Mouse (Mus musculus): Measurements from ENCODE around the gene Ripply1. TPM values are rescaled to one million over a fixed set of nuclear protein-coding genes. Genes with fewer than 3 reads are reported as not detected.

Ripply1 gene
- not detected in 2 replicates for polyA plus RNA-seq (2016; fragmentation: Nextera tagmentation; extraction: Ambion mirVana)

DNA sequence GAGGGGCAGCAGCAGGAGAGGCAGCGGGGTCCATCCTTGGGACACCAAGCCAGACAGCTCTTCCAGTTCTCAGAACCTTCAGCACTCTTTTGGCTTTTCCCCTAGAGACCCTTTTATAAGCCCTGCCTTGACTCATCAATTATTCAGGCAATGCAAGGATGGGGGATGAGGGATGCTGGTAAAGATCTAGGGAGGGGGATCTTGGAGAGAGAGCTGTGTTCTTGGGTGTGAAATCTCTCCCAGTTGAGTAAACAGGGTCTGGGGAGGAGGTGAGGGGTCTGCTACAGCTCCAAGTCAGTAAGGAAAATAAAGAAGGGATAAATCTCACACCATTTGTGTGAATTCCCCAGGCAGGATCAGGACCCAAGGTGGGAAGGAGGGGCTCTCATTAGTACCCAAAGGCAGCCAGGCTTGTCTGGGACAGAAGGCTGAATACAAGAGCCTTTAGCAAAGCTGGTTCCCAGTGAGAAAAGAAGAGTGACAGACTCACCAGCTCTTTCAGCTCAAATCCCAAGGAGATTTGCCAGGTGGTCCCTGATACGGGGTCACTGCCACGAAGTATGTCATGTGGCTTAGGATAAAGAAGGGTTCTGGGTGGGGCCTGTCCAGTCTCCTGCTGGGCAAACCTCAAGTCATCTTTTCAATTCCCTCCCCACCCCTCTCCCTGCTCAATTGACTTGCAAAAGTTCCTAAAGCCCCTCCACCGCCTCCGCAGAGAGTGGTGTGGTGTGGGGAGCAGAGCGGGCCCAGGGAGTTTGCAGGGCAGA, at the start of gene Ripply1:
Gene Ripply1 (minus strand): TSS at position 76 of the 767 bp plus-strand sequence.
- Histone ChIP-seq H3K4me1 (peaks cover 9% of the 10 kb centered on the region; the same call in 1 of the 2 replicates), H3K27ac (no peak within 1 kb of the TSS), H3K9me3 (no peaks in the 10 kb centered on the region), H3K4me3 (no peak within 1 kb of the TSS), H3K27me3 (ENCODE audit: insufficient read depth, poor library complexity, severe bottlenecking) (peaks cover 16% of the 10 kb centered on the region), H3K36me3 (no peaks in the 10 kb centered on the region)
- DNase-seq (ENCODE audit: low spot score) = no peak
- 44% methylated on average over 6 of the region's 6 CpGs for WGBS

DNA sequence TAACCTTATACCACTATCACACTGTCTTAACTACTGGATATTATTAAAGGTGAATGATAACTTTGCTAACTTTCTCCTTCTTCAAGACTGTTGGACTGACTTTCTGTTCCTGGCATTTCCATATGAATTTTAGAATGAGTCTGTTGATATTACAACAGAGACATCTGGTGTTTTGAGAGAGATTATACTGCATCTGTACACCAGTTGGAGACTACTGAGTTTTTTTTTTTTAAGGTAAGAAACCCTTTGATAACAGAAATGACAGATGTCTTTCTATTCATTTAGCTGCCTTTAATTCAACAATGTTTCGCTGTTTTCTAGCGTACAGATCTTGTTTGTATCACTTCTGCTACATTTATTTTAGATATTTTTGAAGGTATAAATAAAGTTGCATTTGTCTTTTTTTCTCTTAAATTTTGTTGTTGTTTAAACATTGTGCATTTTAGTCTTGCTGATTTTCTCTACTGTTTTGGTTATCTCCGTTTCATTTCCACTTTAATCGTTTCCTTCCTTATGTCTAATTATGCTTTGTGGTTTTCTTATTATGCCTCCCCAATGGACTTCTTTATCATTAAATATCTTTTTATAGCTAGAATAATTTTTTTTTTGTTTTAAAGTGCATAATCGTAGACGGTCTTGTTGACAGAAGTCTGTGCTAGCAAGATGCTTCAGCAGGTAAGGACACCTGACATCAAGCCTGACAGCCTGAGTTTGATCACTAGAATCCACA, 46.4 kb upstream of the Ripply1 start:
- no peaks in the 10 kb centered on the region for H3K27me3 ChIP-seq (ENCODE audit: insufficient read depth, poor library complexity, severe bottlenecking)
- no peak overlapping the region for H3K4me3 ChIP-seq
- H3K36me3 ChIP-seq = peaks cover 6% of the 10 kb centered on the region; the same call in 1 of the 2 replicates
- no peaks in the 10 kb centered on the region for H3K4me1 ChIP-seq
- H3K27ac ChIP-seq = no peak overlapping the region
- 92% methylated on average over 6 of the region's 6 CpGs for WGBS
- DNase-seq (ENCODE audit: low spot score) = no peak
- H3K9me3 ChIP-seq = no peaks in the 10 kb centered on the region

DNA sequence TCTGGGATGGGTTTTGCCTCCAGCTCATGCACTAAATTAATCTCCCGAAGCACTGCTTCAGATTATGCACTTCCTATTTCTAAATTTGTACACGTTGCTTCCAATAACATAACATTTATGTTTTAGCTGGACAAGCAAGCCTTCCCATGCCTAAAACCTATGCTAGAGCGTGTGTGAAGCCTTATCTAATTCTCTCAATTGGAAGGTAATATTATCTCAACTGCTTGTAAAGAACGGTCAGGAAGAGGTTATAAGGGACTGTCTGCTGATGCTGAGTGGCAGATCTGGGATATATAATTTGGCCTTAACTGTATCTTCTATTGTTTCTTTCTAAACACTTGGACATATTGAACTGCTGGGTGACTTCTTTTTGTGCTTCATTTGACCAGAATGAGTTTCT, 44.8 kb upstream of the Ripply1 start:
- Histone ChIP-seq H3K9me3 (no peaks in the 10 kb centered on the region), H3K4me3 (no peak overlapping the region), H3K27ac (no peak overlapping the region), H3K27me3 (ENCODE audit: insufficient read depth, poor library complexity, severe bottlenecking) (no peaks in the 10 kb centered on the region), H3K36me3 (peaks cover 8% of the 10 kb centered on the region), H3K4me1 (no peaks in the 10 kb centered on the region)
- 71% methylated on average over 4 of the region's 4 CpGs for WGBS
- no peak for DNase-seq (ENCODE audit: low spot score)

DNA sequence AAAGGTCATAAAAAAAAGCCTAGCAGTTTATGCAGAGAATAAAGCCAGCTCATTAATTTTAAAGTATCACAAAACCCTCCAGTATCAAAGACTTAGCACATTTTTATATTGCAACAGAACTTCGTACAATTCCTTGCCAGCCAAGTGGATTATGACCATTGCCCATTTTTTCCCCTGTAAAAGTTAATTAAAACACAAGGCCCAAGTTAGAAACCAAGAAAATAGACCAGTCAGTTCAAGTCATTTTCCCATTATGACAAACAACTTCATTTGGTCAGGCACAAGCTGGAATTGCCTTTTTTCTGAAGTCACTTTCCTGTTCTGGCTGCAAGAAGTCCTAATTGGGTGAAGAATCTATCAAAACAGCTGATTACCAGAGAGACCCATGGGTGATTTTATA, 43.2 kb upstream of the Ripply1 start:
- Histone ChIP-seq H3K9me3 (no peaks in the 10 kb centered on the region), H3K4me1 (no peaks in the 10 kb centered on the region), H3K27ac (no peak overlapping the region), H3K36me3 (peaks cover 8% of the 10 kb centered on the region), H3K4me3 (no peak overlapping the region), H3K27me3 (ENCODE audit: insufficient read depth, poor library complexity, severe bottlenecking) (no peaks in the 10 kb centered on the region)
- WGBS = 87% methylated on average over 1 of the region's 1 CpGs
- DNase-seq (ENCODE audit: low spot score) = no peak

DNA sequence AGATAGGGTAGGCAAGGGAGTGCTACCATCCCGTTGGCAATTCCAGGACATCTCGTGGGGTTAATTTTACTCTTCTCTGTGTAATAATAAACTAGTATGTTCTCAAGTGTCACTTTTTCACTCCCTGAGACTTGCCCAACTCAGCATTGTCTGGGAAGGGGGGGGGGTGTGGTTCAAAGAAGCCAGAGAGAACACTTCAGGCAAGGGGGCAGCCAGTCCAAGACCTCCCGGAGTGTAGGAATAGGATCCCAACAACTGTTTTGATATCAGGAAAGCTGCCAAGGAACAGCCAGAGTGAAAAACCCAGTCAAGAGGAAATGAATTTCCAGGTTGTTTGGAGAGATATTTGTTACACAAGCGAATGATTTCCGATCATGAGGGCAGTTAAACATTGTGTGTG, 33.0 kb upstream of the Ripply1 start:
- Histone ChIP-seq H3K4me3 (no peak overlapping the region), H3K36me3 (no peaks in the 10 kb centered on the region), H3K4me1 (no peaks in the 10 kb centered on the region), H3K27me3 (ENCODE audit: insufficient read depth, poor library complexity, severe bottlenecking) (peaks cover under 1% of the 10 kb centered on the region; the same call in 1 of the 2 replicates), H3K9me3 (no peaks in the 10 kb centered on the region), H3K27ac (no peak overlapping the region)
- DNase-seq (ENCODE audit: low spot score) = no peak
- WGBS = 73% methylated on average over 5 of the region's 5 CpGs

DNA sequence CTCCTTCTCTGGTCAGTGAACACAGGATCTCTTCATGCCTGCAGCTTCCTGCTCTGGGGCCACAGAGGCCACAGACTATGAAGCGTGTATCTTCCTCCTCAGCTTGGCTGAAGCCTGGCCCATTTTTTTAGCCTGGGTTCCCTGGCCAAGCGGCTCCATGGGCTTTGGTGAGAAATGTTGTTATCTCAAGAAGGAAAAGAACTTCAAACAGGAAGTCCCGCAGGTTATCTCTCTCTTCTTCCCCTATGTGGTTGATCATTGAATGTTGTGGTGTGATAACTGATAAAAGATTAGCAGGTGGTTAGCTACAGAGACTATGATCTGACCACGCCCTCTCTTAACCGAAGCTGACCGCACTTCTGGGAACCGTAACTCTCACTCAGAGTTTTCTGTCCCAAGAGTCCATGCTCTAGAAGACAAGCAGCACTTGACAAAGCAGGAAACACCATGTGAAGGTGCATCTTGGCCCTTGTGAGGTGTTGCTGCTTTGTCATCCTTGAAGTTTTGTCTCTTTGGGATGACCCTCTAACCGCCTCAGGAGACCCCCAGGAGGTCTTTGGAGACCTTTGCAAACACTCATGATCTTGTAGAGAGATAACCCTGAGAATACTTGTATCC, 32.0 kb upstream of the Ripply1 start:
- 61% methylated on average over 8 of the region's 8 CpGs for WGBS
- H3K27ac ChIP-seq = no peak overlapping the region
- no peaks in the 10 kb centered on the region for H3K36me3 ChIP-seq
- no peaks in the 10 kb centered on the region for H3K4me1 ChIP-seq
- no peak overlapping the region for H3K4me3 ChIP-seq
- DNase-seq (ENCODE audit: low spot score) = no peak
- H3K9me3 ChIP-seq = no peaks in the 10 kb centered on the region
- H3K27me3 ChIP-seq (ENCODE audit: insufficient read depth, poor library complexity, severe bottlenecking) = peaks cover 5% of the 10 kb centered on the region; the same call in 1 of the 2 replicates

DNA sequence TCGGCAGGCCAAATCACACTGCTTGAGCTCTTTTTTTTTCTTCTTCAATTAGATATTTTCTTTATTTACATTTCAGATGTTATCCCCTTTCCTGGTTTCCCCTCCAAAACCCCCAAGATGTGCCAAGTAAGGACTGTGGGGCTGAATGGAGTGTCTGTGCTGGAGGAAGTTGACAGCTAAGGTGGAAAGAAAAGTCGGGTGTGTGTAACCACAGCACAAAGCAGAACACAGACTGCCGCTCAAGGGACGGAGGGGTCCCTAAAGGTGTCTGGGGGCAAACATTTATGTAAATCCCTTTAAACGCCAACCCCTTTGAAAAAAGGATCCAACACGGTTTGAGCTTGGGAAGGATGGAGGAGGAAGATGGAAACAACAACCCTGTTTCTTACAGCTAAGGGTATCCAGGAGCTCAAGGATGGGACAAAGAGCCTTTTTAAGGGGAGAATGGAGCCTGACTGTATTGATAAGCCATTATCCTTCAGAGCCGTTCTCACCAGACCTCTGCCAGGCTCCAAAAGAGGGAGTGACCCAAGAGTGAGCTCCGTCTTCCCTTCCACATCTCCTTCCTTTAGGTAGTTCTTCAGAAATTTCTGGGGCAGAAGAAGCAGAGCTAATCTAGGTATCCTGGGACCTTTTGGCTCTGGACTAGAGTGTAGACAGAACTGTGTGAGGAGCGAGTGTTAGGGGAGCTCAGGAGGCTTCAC, 31.3 kb upstream of the Ripply1 start:
- Histone ChIP-seq H3K36me3 (no peaks in the 10 kb centered on the region), H3K27me3 (ENCODE audit: insufficient read depth, poor library complexity, severe bottlenecking) (peaks cover 5% of the 10 kb centered on the region; the same call in 1 of the 2 replicates), H3K27ac (no peak overlapping the region), H3K4me3 (no peak overlapping the region), H3K9me3 (no peaks in the 10 kb centered on the region), H3K4me1 (no peaks in the 10 kb centered on the region)
- 69% methylated on average over 9 of the region's 9 CpGs for WGBS
- DNase-seq (ENCODE audit: low spot score) = no peak

DNA sequence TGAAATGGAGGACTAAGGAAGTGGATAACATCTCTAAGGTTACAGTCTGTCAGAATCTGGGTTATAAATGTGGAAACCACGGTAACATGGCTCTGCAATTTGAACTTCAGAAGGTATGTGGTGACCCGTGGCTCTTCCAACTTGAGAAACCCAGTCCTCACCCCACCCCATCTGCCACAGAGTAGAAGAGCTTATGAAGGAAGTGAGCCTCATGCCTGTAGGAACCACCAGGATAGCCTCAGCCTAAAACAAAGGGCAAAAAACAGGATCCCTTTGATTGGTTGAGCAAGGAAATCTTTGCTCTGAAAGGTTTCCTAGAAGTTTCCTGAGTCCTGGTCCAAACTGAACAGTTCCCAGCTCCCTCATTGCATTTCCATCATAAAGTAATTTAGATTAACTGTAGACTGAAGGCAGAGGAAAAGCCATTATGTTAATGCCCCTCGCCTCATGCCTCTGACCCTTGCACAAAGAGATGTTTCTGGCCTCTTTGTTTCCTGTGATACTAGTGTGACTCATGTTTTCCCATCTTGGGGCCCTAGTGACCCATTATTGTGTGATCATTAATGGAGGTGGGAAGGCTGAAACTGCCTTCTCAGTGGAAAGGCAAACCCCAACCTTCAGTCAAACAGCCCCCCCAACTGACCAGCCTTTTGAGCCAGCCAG, 30.6 kb upstream of the Ripply1 start:
- Histone ChIP-seq H3K4me3 (no peak overlapping the region), H3K36me3 (no peaks in the 10 kb centered on the region), H3K4me1 (no peaks in the 10 kb centered on the region), H3K27ac (no peak overlapping the region), H3K9me3 (no peaks in the 10 kb centered on the region), H3K27me3 (ENCODE audit: insufficient read depth, poor library complexity, severe bottlenecking) (peaks cover 5% of the 10 kb centered on the region; the same call in 1 of the 2 replicates)
- 66% methylated on average over 3 of the region's 3 CpGs for WGBS
- no peak for DNase-seq (ENCODE audit: low spot score)

DNA sequence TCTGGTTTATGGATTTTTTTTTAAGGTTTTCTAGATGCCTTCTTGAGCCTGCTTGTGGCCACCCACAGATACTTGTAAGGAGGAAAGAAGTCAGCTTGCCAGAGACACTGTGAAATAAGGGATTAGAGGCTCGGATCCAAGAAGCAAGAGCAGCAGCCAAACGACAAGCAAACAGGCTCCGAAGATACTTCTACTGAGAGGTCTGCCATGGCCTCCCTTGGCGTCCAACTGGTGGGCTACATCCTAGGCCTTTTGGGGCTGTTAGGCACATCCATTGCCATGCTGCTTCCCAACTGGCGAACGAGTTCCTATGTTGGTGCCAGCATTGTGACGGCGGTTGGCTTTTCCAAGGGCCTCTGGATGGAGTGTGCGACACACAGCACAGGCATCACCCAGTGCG, 26.3 kb upstream of the Ripply1 start:
- H3K9me3 ChIP-seq = no peaks in the 10 kb centered on the region
- no peaks in the 10 kb centered on the region for H3K36me3 ChIP-seq
- H3K4me1 ChIP-seq = no peaks in the 10 kb centered on the region
- H3K27me3 ChIP-seq (ENCODE audit: insufficient read depth, poor library complexity, severe bottlenecking) = peaks cover 5% of the 10 kb centered on the region; the same call in 1 of the 2 replicates
- DNase-seq (ENCODE audit: low spot score) = no peak
- no peak overlapping the region for H3K27ac ChIP-seq
- no peak overlapping the region for H3K4me3 ChIP-seq
- WGBS = 87% methylated on average over 10 of the region's 10 CpGs

DNA sequence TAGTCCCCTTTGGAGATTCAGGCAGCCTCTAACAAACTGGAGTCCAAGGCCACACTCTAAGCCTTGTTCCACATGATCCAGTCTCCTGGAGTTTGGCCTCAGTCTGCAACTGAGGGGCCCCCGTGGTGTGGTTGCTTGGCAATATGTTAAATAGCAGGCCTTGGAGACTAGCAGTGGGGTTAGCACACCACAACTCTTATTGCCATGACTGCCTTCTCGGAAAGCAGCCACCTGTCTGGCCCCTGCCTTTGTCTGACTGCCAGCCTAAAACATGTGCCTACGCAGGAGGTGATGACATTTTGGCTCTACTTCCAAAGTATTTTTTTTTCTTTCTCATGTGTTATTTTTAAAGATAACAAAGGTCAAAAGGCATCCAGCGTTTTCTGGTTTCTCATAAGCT, 25.9 kb upstream of the Ripply1 start:
- Histone ChIP-seq H3K27ac (no peak overlapping the region), H3K4me1 (no peaks in the 10 kb centered on the region), H3K4me3 (no peak overlapping the region), H3K9me3 (no peaks in the 10 kb centered on the region), H3K27me3 (ENCODE audit: insufficient read depth, poor library complexity, severe bottlenecking) (peaks cover 5% of the 10 kb centered on the region; the same call in 1 of the 2 replicates), H3K36me3 (no peaks in the 10 kb centered on the region)
- 58% methylated on average over 4 of the region's 4 CpGs for WGBS
- DNase-seq (ENCODE audit: low spot score) = no peak

DNA sequence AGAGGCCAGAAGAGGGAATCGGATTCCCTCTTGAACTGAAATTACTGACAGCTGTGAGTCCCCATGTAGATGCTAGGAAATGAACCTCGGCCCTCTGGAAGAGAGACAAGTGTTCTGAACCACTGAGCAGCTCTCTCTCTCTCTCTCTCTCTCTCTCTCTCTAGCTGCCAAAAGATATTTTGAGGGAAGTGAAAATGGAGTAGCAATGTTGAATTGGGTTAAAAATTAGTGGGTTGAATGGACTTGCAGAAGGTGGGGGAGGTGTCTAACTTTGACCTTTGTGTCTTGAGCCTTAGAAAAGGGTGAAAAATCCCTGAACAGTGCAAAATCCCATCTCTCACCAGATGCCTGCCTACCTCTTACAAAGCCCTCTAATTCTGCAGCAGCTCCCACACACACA, 25.2 kb upstream of the Ripply1 start:
- H3K4me3 ChIP-seq = no peak overlapping the region
- no peaks in the 10 kb centered on the region for H3K36me3 ChIP-seq
- no peaks in the 10 kb centered on the region for H3K9me3 ChIP-seq
- H3K27me3 ChIP-seq (ENCODE audit: insufficient read depth, poor library complexity, severe bottlenecking) = peaks cover 5% of the 10 kb centered on the region; the same call in 1 of the 2 replicates
- no peak for DNase-seq (ENCODE audit: low spot score)
- WGBS = 76% methylated on average over 2 of the region's 2 CpGs
- H3K4me1 ChIP-seq = no peaks in the 10 kb centered on the region
- H3K27ac ChIP-seq = no peak overlapping the region

DNA sequence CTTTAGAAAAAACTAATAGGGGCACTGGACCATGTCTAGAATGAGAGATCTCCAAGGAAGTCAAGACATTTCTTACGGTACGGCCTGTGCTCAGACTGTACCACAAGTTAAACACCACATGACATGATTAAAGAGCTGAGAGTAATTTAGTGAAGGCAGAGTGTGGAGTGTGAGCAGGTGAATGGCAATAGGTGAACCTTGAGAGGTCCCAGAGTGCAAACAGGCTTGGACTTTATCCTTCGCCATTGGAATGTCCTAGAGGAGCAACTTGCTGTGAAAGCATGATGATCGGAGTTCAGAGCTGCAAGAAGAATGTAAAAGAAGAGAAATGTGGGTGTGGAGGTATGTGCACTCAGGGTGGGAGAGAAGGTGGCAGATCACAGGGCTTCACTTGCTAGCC, 23.8 kb upstream of the Ripply1 start:
- 94% methylated on average over 4 of the region's 4 CpGs for WGBS
- Histone ChIP-seq H3K27ac (no peak overlapping the region), H3K27me3 (ENCODE audit: insufficient read depth, poor library complexity, severe bottlenecking) (peaks cover 7% of the 10 kb centered on the region; the same call in 1 of the 2 replicates), H3K4me1 (no peaks in the 10 kb centered on the region), H3K4me3 (no peak overlapping the region), H3K36me3 (no peaks in the 10 kb centered on the region), H3K9me3 (no peaks in the 10 kb centered on the region)
- DNase-seq (ENCODE audit: low spot score) = no peak
